Mouse (Mus musculus): ENCODE measurements around the gene Lpin1. TPM values are rescaled to one million over a fixed set of nuclear protein-coding genes. Genes with fewer than 3 reads are reported as not detected.

Lpin1 gene
- polyA plus RNA-seq (2015; fragmentation: Nextera tagmentation; extraction: Ambion mirVana): 5.9 and 7.7 TPM in 2 replicates

GRCm38 (mm10) chr12:16610936-16611335, at the start of gene Lpin1:
Gene Lpin1 (minus strand): TSS chr12:16610966.
- WGBS: 86% methylated on average over 2 of the region's 2 CpGs
- H3K4me2 ChIP-seq: no peak within 1 kb of the TSS
- no peak for ATAC-seq (ENCODE audit: insufficient number of reproducible peaks, insufficient read depth, low FRiP score, low TSS enrichment, low read depth)
- H3K9me3 ChIP-seq: 0 out of 2 replicates have a peak, but pooled peaks cover 7% of the 10 kb centered on the region
- no peak within 1 kb of the TSS for H3K9ac ChIP-seq
- H3K4me3 ChIP-seq: no peak within 1 kb of the TSS
- no peaks in the 10 kb centered on the region for H3K36me3 ChIP-seq
- H3K4me1 ChIP-seq: no peaks in the 10 kb centered on the region
- no peak within 1 kb of the TSS for H3K27ac ChIP-seq
- H3K27me3 ChIP-seq: no peaks in the 10 kb centered on the region

- ATAC-seq (ENCODE audit: insufficient number of reproducible peaks, insufficient read depth, low FRiP score, low TSS enrichment, low read depth): no peak
- H3K4me3 ChIP-seq: no peak overlapping the region
- no peak overlapping the region for H3K27ac ChIP-seq
- no peaks in the 10 kb centered on the region for H3K9me3 ChIP-seq
- H3K27me3 ChIP-seq: peaks cover 44% of the 10 kb centered on the region
- H3K4me2 ChIP-seq: no peak overlapping the region
- no peak overlapping the region for H3K9ac ChIP-seq
- H3K4me1 ChIP-seq: peaks cover 7% of the 10 kb centered on the region
- WGBS: 66% methylated on average over 5 of the region's 5 CpGs
- no peaks in the 10 kb centered on the region for H3K36me3 ChIP-seq
These were observed 46.4 kb upstream of the Lpin1 start for GRCm38 (mm10) chr12:16656906-16657875.

- Histone ChIP-seq H3K27ac (no peak overlapping the region), H3K4me2 (no peak overlapping the region), H3K9me3 (no peaks in the 10 kb centered on the region), H3K4me3 (no peak overlapping the region), H3K4me1 (peaks cover 7% of the 10 kb centered on the region), H3K36me3 (no peaks in the 10 kb centered on the region), H3K27me3 (peaks cover 49% of the 10 kb centered on the region), H3K9ac (no peak overlapping the region)
- WGBS: 80% methylated on average over 4 of the region's 4 CpGs
- ATAC-seq (ENCODE audit: insufficient number of reproducible peaks, insufficient read depth, low FRiP score, low TSS enrichment, low read depth): no peak
These were observed 44.8 kb upstream of the Lpin1 start for GRCm38 (mm10) chr12:16655604-16656003.

GRCm38 (mm10) chr12:16653332-16654093, 42.7 kb upstream of the Lpin1 start, which contains the start of gene Ntsr2:
Gene Ntsr2 (plus strand): TSS chr12:16653382.
- no peak within 1 kb of the TSS for H3K9ac ChIP-seq
- H3K4me2 ChIP-seq: peak within 1 kb of the TSS; percentile 71
- peaks cover 7% of the 10 kb centered on the region for H3K4me1 ChIP-seq
- H3K36me3 ChIP-seq: no peaks in the 10 kb centered on the region
- H3K27me3 ChIP-seq: peaks cover 49% of the 10 kb centered on the region
- 5% methylated on average over 53 of the region's 58 CpGs for WGBS
- no peaks in the 10 kb centered on the region for H3K9me3 ChIP-seq
- H3K27ac ChIP-seq: no peak within 1 kb of the TSS
- H3K4me3 ChIP-seq: peak within 1 kb of the TSS; percentile 34
- peak; percentile 60; the same call in 1 of the 2 replicates for ATAC-seq (ENCODE audit: insufficient number of reproducible peaks, insufficient read depth, low FRiP score, low TSS enrichment, low read depth)

- Histone ChIP-seq H3K4me2 (no peak overlapping the region), H3K4me1 (peaks cover 7% of the 10 kb centered on the region), H3K36me3 (no peaks in the 10 kb centered on the region), H3K9me3 (no peaks in the 10 kb centered on the region), H3K27me3 (peaks cover 31% of the 10 kb centered on the region), H3K4me3 (no peak overlapping the region), H3K9ac (no peak overlapping the region), H3K27ac (no peak overlapping the region)
- ATAC-seq (ENCODE audit: insufficient number of reproducible peaks, insufficient read depth, low FRiP score, low TSS enrichment, low read depth): no peak
- 86% methylated on average over 6 of the region's 6 CpGs for WGBS
These were observed 39.1 kb upstream of the Lpin1 start for GRCm38 (mm10) chr12:16649819-16650218.

- H3K9ac ChIP-seq: no peak overlapping the region
- no peaks in the 10 kb centered on the region for H3K9me3 ChIP-seq
- ATAC-seq (ENCODE audit: insufficient number of reproducible peaks, insufficient read depth, low FRiP score, low TSS enrichment, low read depth): no peak
- peaks cover 10% of the 10 kb centered on the region for H3K4me1 ChIP-seq
- peaks cover 16% of the 10 kb centered on the region for H3K27me3 ChIP-seq
- WGBS: 84% methylated on average over 6 of the region's 6 CpGs
- H3K36me3 ChIP-seq: no peaks in the 10 kb centered on the region
- no peak overlapping the region for H3K4me3 ChIP-seq
- H3K27ac ChIP-seq: no peak overlapping the region
- no peak overlapping the region for H3K4me2 ChIP-seq
These were observed 37.5 kb upstream of the Lpin1 start for GRCm38 (mm10) chr12:16648273-16648672.

GRCm38 (mm10) chr12:16646780-16647409, 36.1 kb upstream of the Lpin1 start:
- no peak for ATAC-seq (ENCODE audit: insufficient number of reproducible peaks, insufficient read depth, low FRiP score, low TSS enrichment, low read depth)
- H3K4me1 ChIP-seq: peaks cover 8% of the 10 kb centered on the region
- 37% methylated on average over 9 of the region's 9 CpGs for WGBS

GRCm38 (mm10) chr12:16644698-16645097, 33.9 kb upstream of the Lpin1 start:
- H3K36me3 ChIP-seq: no peaks in the 10 kb centered on the region
- 63% methylated on average over 8 of the region's 8 CpGs for whole genome bisulfite sequencing
- no peak overlapping the region for H3K4me3 ChIP-seq
- peaks cover 8% of the 10 kb centered on the region for H3K4me1 ChIP-seq
- no peaks in the 10 kb centered on the region for H3K9me3 ChIP-seq
- H3K27ac ChIP-seq: 0 out of 2 replicates have a peak overlapping the region, but pooled peaks have one; percentile 33
- no peaks in the 10 kb centered on the region for H3K27me3 ChIP-seq
- H3K9ac ChIP-seq: no peak overlapping the region
- H3K4me2 ChIP-seq: no peak overlapping the region
- ATAC-seq (ENCODE audit: insufficient number of reproducible peaks, insufficient read depth, low FRiP score, low TSS enrichment, low read depth): no peak

More at GRCm38 (mm10) chr12:16646780-16647409, 36.1 kb upstream of the Lpin1 start:
- no peaks in the 10 kb centered on the region for H3K9me3 ChIP-seq
- peaks cover 2% of the 10 kb centered on the region; the same call in 1 of the 2 replicates for H3K27me3 ChIP-seq
- H3K9ac ChIP-seq: no peak overlapping the region
- H3K27ac ChIP-seq: no peak overlapping the region
- H3K4me3 ChIP-seq: no peak overlapping the region
- H3K36me3 ChIP-seq: no peaks in the 10 kb centered on the region
- no peak overlapping the region for H3K4me2 ChIP-seq

- Histone ChIP-seq H3K9ac (0 out of 2 replicates have a peak overlapping the region, but pooled peaks have one; percentile 7), H3K4me2 (no peak overlapping the region), H3K27me3 (no peaks in the 10 kb centered on the region), H3K27ac (0 out of 2 replicates have a peak overlapping the region, but pooled peaks have one; percentile 39), H3K4me3 (no peak overlapping the region), H3K4me1 (peaks cover 8% of the 10 kb centered on the region), H3K36me3 (no peaks in the 10 kb centered on the region), H3K9me3 (no peaks in the 10 kb centered on the region)
- 37% methylated on average over 12 of the region's 12 CpGs for WGBS
- ATAC-seq (ENCODE audit: insufficient number of reproducible peaks, insufficient read depth, low FRiP score, low TSS enrichment, low read depth): peak; percentile 49; the same call in 1 of the 2 replicates
These were observed 33.0 kb upstream of the Lpin1 start for GRCm38 (mm10) chr12:16643508-16644345.

GRCm38 (mm10) chr12:16642000-16642399, 31.2 kb upstream of the Lpin1 start:
- WGBS: 63% methylated on average over 5 of the region's 5 CpGs

More at GRCm38 (mm10) chr12:16642000-16642399, 31.2 kb upstream of the Lpin1 start:
- Histone ChIP-seq H3K27ac (no peak overlapping the region), H3K36me3 (no peaks in the 10 kb centered on the region), H3K4me1 (peaks cover 8% of the 10 kb centered on the region), H3K27me3 (no peaks in the 10 kb centered on the region), H3K9ac (no peak overlapping the region), H3K9me3 (no peaks in the 10 kb centered on the region), H3K4me2 (no peak overlapping the region), H3K4me3 (no peak overlapping the region)
- no peak for ATAC-seq (ENCODE audit: insufficient number of reproducible peaks, insufficient read depth, low FRiP score, low TSS enrichment, low read depth)
